Mouse (Mus musculus): Measurements from ENCODE around the gene Upf2. TPM values are rescaled to one million over a fixed set of nuclear protein-coding genes. Genes with fewer than 3 reads are reported as not detected.

The Upf2 gene
- polyA plus RNA-seq, 1 experiment from 2014 or later, result 14.0 TPM

- Histone ChIP-seq H3K36me3 (replicated peaks) (peaks cover 33% of the 10 kb centered on the region), H3K27me3 (no peaks in the 10 kb centered on the region), H3K4me2 (no peak overlapping the region), H3K4me3 (replicated peaks) (no peak overlapping the region), H3K9ac (no peak overlapping the region), H3K4me1 (no peaks in the 10 kb centered on the region), H3K9me3 (no peaks in the 10 kb centered on the region), H3K27ac (no peak overlapping the region)
- no peak for ATAC-seq (ENCODE audit: low FRiP score)
- WGBS, result 79% methylated on average over 7 of the region's 7 CpGs
Measured at GRCm38 (mm10) chr2:6046796-6047195, 95.5 kb downstream of the Upf2 start.

GRCm38 (mm10) chr2:6048570-6048969 is 97.3 kb downstream of the Upf2 start:
- Histone ChIP-seq H3K9me3 (no peaks in the 10 kb centered on the region), H3K4me2 (no peak overlapping the region), H3K9ac (no peak overlapping the region), H3K27ac (no peak overlapping the region), H3K27me3 (no peaks in the 10 kb centered on the region), H3K36me3 (replicated peaks) (peaks cover 44% of the 10 kb centered on the region), H3K4me1 (no peaks in the 10 kb centered on the region), H3K4me3 (replicated peaks) (no peak overlapping the region)
- no peak for ATAC-seq (ENCODE audit: low FRiP score)
- 84% methylated on average over 4 of the region's 4 CpGs for WGBS

- ATAC-seq (ENCODE audit: low FRiP score), result no peak
- H3K9ac ChIP-seq, result no peak overlapping the region
- no peaks in the 10 kb centered on the region for H3K4me1 ChIP-seq
- H3K9me3 ChIP-seq, result no peaks in the 10 kb centered on the region
- H3K27me3 ChIP-seq, result no peaks in the 10 kb centered on the region
- H3K4me2 ChIP-seq, result no peak overlapping the region
- no peak overlapping the region for H3K27ac ChIP-seq
- WGBS, result 96% methylated on average over 3 of the region's 3 CpGs
- H3K36me3 ChIP-seq (replicated peaks), result peaks cover 44% of the 10 kb centered on the region
- H3K4me3 ChIP-seq (replicated peaks), result no peak overlapping the region
Measured at GRCm38 (mm10) chr2:6049018-6049417, 97.7 kb downstream of the Upf2 start.

GRCm38 (mm10) chr2:6055466-6055865 is 104.2 kb downstream of the Upf2 start:
- no peak for ATAC-seq (ENCODE audit: low FRiP score)
- Histone ChIP-seq H3K27me3 (no peaks in the 10 kb centered on the region), H3K9ac (no peak overlapping the region), H3K4me2 (no peak overlapping the region), H3K36me3 (replicated peaks) (peaks cover 52% of the 10 kb centered on the region), H3K27ac (no peak overlapping the region), H3K4me3 (replicated peaks) (no peak overlapping the region), H3K4me1 (no peaks in the 10 kb centered on the region; the same call in 1 of the 2 replicates), H3K9me3 (no peaks in the 10 kb centered on the region)
- WGBS, result 65% methylated on average over 11 of the region's 11 CpGs

GRCm38 (mm10) chr2:6056518-6056917 is 105.2 kb downstream of the Upf2 start:
- WGBS, result 93% methylated on average over 3 of the region's 3 CpGs

GRCm38 (mm10) chr2:6059291-6059690 is 108.0 kb downstream of the Upf2 start:
- H3K4me3 ChIP-seq (replicated peaks), result no peak overlapping the region
- no peak for ATAC-seq (ENCODE audit: low FRiP score)
- no peaks in the 10 kb centered on the region; the same call in 1 of the 2 replicates for H3K4me1 ChIP-seq
- no peaks in the 10 kb centered on the region for H3K27me3 ChIP-seq
- H3K4me2 ChIP-seq, result no peak overlapping the region
- peaks cover 28% of the 10 kb centered on the region for H3K36me3 ChIP-seq (replicated peaks)
- no peaks in the 10 kb centered on the region for H3K9me3 ChIP-seq
- H3K9ac ChIP-seq, result no peak overlapping the region
- WGBS, result 88% methylated on average over 2 of the region's 2 CpGs
- H3K27ac ChIP-seq, result no peak overlapping the region

More at GRCm38 (mm10) chr2:6056518-6056917, 105.2 kb downstream of the Upf2 start:
- no peak overlapping the region for H3K4me2 ChIP-seq
- H3K27ac ChIP-seq, result no peak overlapping the region
- no peak overlapping the region for H3K9ac ChIP-seq
- ATAC-seq (ENCODE audit: low FRiP score), result no peak
- no peak overlapping the region for H3K4me3 ChIP-seq (replicated peaks)
- H3K9me3 ChIP-seq, result no peaks in the 10 kb centered on the region
- peaks cover 41% of the 10 kb centered on the region for H3K36me3 ChIP-seq (replicated peaks)
- no peaks in the 10 kb centered on the region; the same call in 1 of the 2 replicates for H3K4me1 ChIP-seq
- H3K27me3 ChIP-seq, result no peaks in the 10 kb centered on the region

GRCm38 (mm10) chr2:6060071-6060804 is 109.0 kb downstream of the Upf2 start:
- no peak overlapping the region for H3K4me2 ChIP-seq
- no peaks in the 10 kb centered on the region; the same call in 1 of the 2 replicates for H3K4me1 ChIP-seq
- no peak for ATAC-seq (ENCODE audit: low FRiP score)
- no peaks in the 10 kb centered on the region for H3K9me3 ChIP-seq
- H3K36me3 ChIP-seq (replicated peaks), result peaks cover 21% of the 10 kb centered on the region
- 79% methylated on average over 10 of the region's 10 CpGs for WGBS
- H3K4me3 ChIP-seq (replicated peaks), result no peak overlapping the region
- H3K9ac ChIP-seq, result no peak overlapping the region
- no peak overlapping the region for H3K27ac ChIP-seq
- no peaks in the 10 kb centered on the region for H3K27me3 ChIP-seq

GRCm38 (mm10) chr2:6067341-6067740 is 116.1 kb downstream of the Upf2 start:
- 0 out of 2 replicates have a peak, but pooled peaks cover 4% of the 10 kb centered on the region for H3K4me1 ChIP-seq
- no peaks in the 10 kb centered on the region for H3K9me3 ChIP-seq
- no peaks in the 10 kb centered on the region for H3K36me3 ChIP-seq (replicated peaks)
- WGBS, result 86% methylated on average over 6 of the region's 6 CpGs
- H3K27me3 ChIP-seq, result no peaks in the 10 kb centered on the region
- no peak overlapping the region for H3K4me3 ChIP-seq (replicated peaks)
- no peak overlapping the region for H3K27ac ChIP-seq
- ATAC-seq (ENCODE audit: low FRiP score), result no peak
- H3K4me2 ChIP-seq, result no peak overlapping the region
- no peak overlapping the region for H3K9ac ChIP-seq

GRCm38 (mm10) chr2:6070925-6071324 is 119.7 kb downstream of the Upf2 start:
- H3K9ac ChIP-seq, result no peak overlapping the region
- WGBS, result 48% methylated on average over 11 of the region's 11 CpGs
- H3K27ac ChIP-seq, result no peak overlapping the region
- no peaks in the 10 kb centered on the region for H3K9me3 ChIP-seq
- ATAC-seq (ENCODE audit: low FRiP score), result no peak
- no peak overlapping the region for H3K4me2 ChIP-seq
- 0 out of 2 replicates have a peak, but pooled peaks cover 8% of the 10 kb centered on the region for H3K4me1 ChIP-seq
- H3K36me3 ChIP-seq (replicated peaks), result no peaks in the 10 kb centered on the region
- H3K27me3 ChIP-seq, result no peaks in the 10 kb centered on the region
- H3K4me3 ChIP-seq (replicated peaks), result no peak overlapping the region

- Histone ChIP-seq H3K27me3 (no peaks in the 10 kb centered on the region), H3K9me3 (no peaks in the 10 kb centered on the region), H3K4me1 (0 out of 2 replicates have a peak, but pooled peaks cover 8% of the 10 kb centered on the region), H3K36me3 (replicated peaks) (no peaks in the 10 kb centered on the region), H3K27ac (no peak overlapping the region), H3K4me2 (no peak overlapping the region), H3K9ac (no peak overlapping the region), H3K4me3 (replicated peaks) (no peak overlapping the region)
- 80% methylated on average over 11 of the region's 11 CpGs for WGBS
- ATAC-seq (ENCODE audit: low FRiP score), result no peak
Measured at GRCm38 (mm10) chr2:6071598-6072440, 120.5 kb downstream of the Upf2 start.

GRCm38 (mm10) chr2:6072685-6073260 is 121.5 kb downstream of the Upf2 start:
- WGBS, result 87% methylated on average over 7 of the region's 7 CpGs
- no peaks in the 10 kb centered on the region for H3K36me3 ChIP-seq (replicated peaks)
- H3K4me2 ChIP-seq, result no peak overlapping the region
- H3K27ac ChIP-seq, result no peak overlapping the region
- H3K4me3 ChIP-seq (replicated peaks), result no peak overlapping the region
- H3K9me3 ChIP-seq, result no peaks in the 10 kb centered on the region
- H3K4me1 ChIP-seq, result 0 out of 2 replicates have a peak, but pooled peaks cover 8% of the 10 kb centered on the region
- H3K9ac ChIP-seq, result no peak overlapping the region
- H3K27me3 ChIP-seq, result no peaks in the 10 kb centered on the region
- no peak for ATAC-seq (ENCODE audit: low FRiP score)

GRCm38 (mm10) chr2:6074891-6075529 is 123.7 kb downstream of the Upf2 start:
- Histone ChIP-seq H3K27me3 (no peaks in the 10 kb centered on the region), H3K27ac (no peak overlapping the region), H3K9me3 (no peaks in the 10 kb centered on the region), H3K4me2 (no peak overlapping the region), H3K4me1 (0 out of 2 replicates have a peak, but pooled peaks cover 8% of the 10 kb centered on the region), H3K4me3 (replicated peaks) (no peak overlapping the region), H3K36me3 (replicated peaks) (no peaks in the 10 kb centered on the region), H3K9ac (no peak overlapping the region)
- 77% methylated on average over 10 of the region's 10 CpGs for WGBS
- ATAC-seq (ENCODE audit: low FRiP score), result no peak

Measured in forebrain, embryonic 12.5 days (tissue).